Mouse (Mus musculus): ENCODE results near the gene Flrt1.

Flrt1 gene

GRCm38 (mm10) chr19:7105544-7105943 lies at the start of gene Flrt1:
Flrt1 (minus strand) TSS chr19:7105729.
- no peak for DNase-seq (ENCODE audit: low spot score in 2 of 2)

- peak in 1 of 2 experiments; percentile 43 for DNase-seq (ENCODE audit: low spot score in 2 of 2)
These were observed 49.7 kb upstream of the Flrt1 start for GRCm38 (mm10) chr19:7155196-7155595.

- peak in 1 of 2 experiments; percentile 51 for DNase-seq (ENCODE audit: low spot score in 2 of 2)
These were observed 47.7 kb upstream of the Flrt1 start for GRCm38 (mm10) chr19:7153232-7153631.

- DNase-seq (ENCODE audit: low spot score in 2 of 2), result no peak
These were observed 46.6 kb upstream of the Flrt1 start for GRCm38 (mm10) chr19:7151927-7152653.

GRCm38 (mm10) chr19:7151300-7151926 lies 45.9 kb upstream of the Flrt1 start:
- DNase-seq (ENCODE audit: low spot score in 2 of 2), result no peak

GRCm38 (mm10) chr19:7149158-7149685 lies 43.7 kb upstream of the Flrt1 start:
- no peak for DNase-seq (ENCODE audit: low spot score in 2 of 2)

GRCm38 (mm10) chr19:7148541-7149085 lies 43.1 kb upstream of the Flrt1 start:
- peak in 1 of 2 experiments; percentile 52 for DNase-seq (ENCODE audit: low spot score in 2 of 2)

GRCm38 (mm10) chr19:7148096-7148495 lies 42.6 kb upstream of the Flrt1 start:
- peak; percentile 64 to 74 for DNase-seq (ENCODE audit: low spot score in 2 of 2)

GRCm38 (mm10) chr19:7146376-7146775 lies 40.8 kb upstream of the Flrt1 start:
- no peak for DNase-seq (ENCODE audit: low spot score in 2 of 2)

- no peak for DNase-seq (ENCODE audit: low spot score in 2 of 2)
These were observed 38.9 kb upstream of the Flrt1 start for GRCm38 (mm10) chr19:7144458-7144857.

- peak; percentile 78 to 82 for DNase-seq (ENCODE audit: low spot score in 2 of 2)
These were observed 38.3 kb upstream of the Flrt1 start for GRCm38 (mm10) chr19:7143854-7144253.

- no peak for DNase-seq (ENCODE audit: low spot score in 2 of 2)
These were observed 36.8 kb upstream of the Flrt1 start for GRCm38 (mm10) chr19:7142207-7142915.

- peak in 1 of 2 experiments; percentile 58 for DNase-seq (ENCODE audit: low spot score in 2 of 2)
These were observed 35.4 kb upstream of the Flrt1 start for GRCm38 (mm10) chr19:7140856-7141421.

- no peak for DNase-seq (ENCODE audit: low spot score in 2 of 2)
These were observed 34.8 kb upstream of the Flrt1 start for GRCm38 (mm10) chr19:7140373-7140772.

- no peak for DNase-seq (ENCODE audit: low spot score in 2 of 2)
These were observed 33.8 kb upstream of the Flrt1 start for GRCm38 (mm10) chr19:7139321-7139720.

- DNase-seq (ENCODE audit: low spot score in 2 of 2), result no peak
These were observed 32.8 kb upstream of the Flrt1 start for GRCm38 (mm10) chr19:7138327-7138726.

- no peak for DNase-seq (ENCODE audit: low spot score in 2 of 2)
These were observed 31.4 kb upstream of the Flrt1 start for GRCm38 (mm10) chr19:7136714-7137498.

- no peak for DNase-seq (ENCODE audit: low spot score in 2 of 2)
These were observed 30.5 kb upstream of the Flrt1 start for GRCm38 (mm10) chr19:7136016-7136415.

GRCm38 (mm10) chr19:7135525-7135924 lies 30.0 kb upstream of the Flrt1 start:
- DNase-seq (ENCODE audit: low spot score in 2 of 2), result no peak

- DNase-seq (ENCODE audit: low spot score in 2 of 2), result no peak
These were observed 29.1 kb upstream of the Flrt1 start for GRCm38 (mm10) chr19:7134631-7135091.

- no peak for DNase-seq (ENCODE audit: low spot score in 2 of 2)
These were observed 27.9 kb upstream of the Flrt1 start for GRCm38 (mm10) chr19:7133436-7133835.

All from frontal cortex, postnatal 36 days (tissue).